Mouse (Mus musculus) embryonic facial prominence, embryonic 14.5 days (tissue): ENCODE results near the gene Arntl. TPM values are rescaled to one million over a fixed set of nuclear protein-coding genes. Genes with fewer than 3 reads are reported as not detected.
A peak's percentile ranks its signal among the peaks of the same experiment; 100 is the strongest.

Experiments used
- ATAC-seq: fragments of 200-750 bp; cut with Nextera tagmentation; 2 replicates; pipeline ENCODE4 v1.8.0; 2017; ENCODE audit warnings: low read depth, moderate number of reproducible peaks, moderate TSS enrichment
- DNase-seq: peaks from one replicate; pipeline ENCODE4 v3.0.0-alpha.2; 2015; ENCODE audit warnings: low spot score
- H3K27ac ChIP-seq: fragments of 300-500 bp; sonication (generic); replicated peaks from 2 replicates; pipeline ENCODE4 v1.5.1; 2014; ENCODE audit warnings: low read depth, mild to moderate bottlenecking, low read length, moderate library complexity
- H3K27me3 ChIP-seq: fragments of 300-500 bp; sonication (generic); replicated peaks from 2 replicates; pipeline ENCODE4 v1.6.1; 2014; ENCODE audit warnings: low read length; ENCODE audit not compliant: control insufficient read depth, insufficient read depth
- H3K36me3 ChIP-seq: fragments of 300-500 bp; sonication (generic); 2 replicates; pipeline ENCODE4 v1.6.1; 2014; ENCODE audit warnings: low read length, mixed read lengths; ENCODE audit not compliant: control insufficient read depth, insufficient read depth
- H3K4me1 ChIP-seq: fragments of 300-500 bp; sonication (generic); 2 replicates; pipeline ENCODE4 v1.6.1; 2014; ENCODE audit warnings: antibody characterized with exemption, low read length; ENCODE audit not compliant: control insufficient read depth, insufficient read depth
- H3K4me2 ChIP-seq: fragments of 300-500 bp; sonication (generic); 2 replicates; pipeline ENCODE4 v1.6.1; 2014; ENCODE audit warnings: low read depth, mild to moderate bottlenecking, low read length, moderate library complexity, mixed read lengths
- H3K4me3 ChIP-seq: fragments of 300-500 bp; sonication (generic); 2 replicates; pipeline ENCODE4 v1.5.1; 2014; ENCODE audit warnings: low read depth, mild to moderate bottlenecking, low read length
- H3K9ac ChIP-seq: fragments of 300-500 bp; sonication (generic); 2 replicates; pipeline ENCODE4 v1.6.1; 2014; ENCODE audit warnings: low read depth, mild to moderate bottlenecking, low read length, moderate library complexity, mixed read lengths
- H3K9me3 ChIP-seq: fragments of 300-500 bp; sonication (generic); 2 replicates; pipeline ENCODE4 v1.6.1; 2016; ENCODE audit warnings: low read length; ENCODE audit not compliant: control insufficient read depth
- WGBS: fragments of 180-500 bp; shearing (Covaris S2); extraction: QIAGEN DNeasy Blood & Tissue Kit; methylation state at CpG from one replicate; pipeline ENCODE4 v1.1.7; 2014; 5-methylcytosine and 5-hydroxymethylcytosine counted together
- polyA plus RNA-seq: library from polyadenylated mRNA; unstranded; fragments of >200 nt; fragmentation: Nextera tagmentation; extraction: Ambion mirVana; gene quantifications from 2 replicates; pipeline ENCODE4 v1.2.1, GENCODE M21; 2014

The Arntl gene
- polyA plus RNA-seq, 1 experiment from 2014 or later, result 9.6 TPM

DNA sequence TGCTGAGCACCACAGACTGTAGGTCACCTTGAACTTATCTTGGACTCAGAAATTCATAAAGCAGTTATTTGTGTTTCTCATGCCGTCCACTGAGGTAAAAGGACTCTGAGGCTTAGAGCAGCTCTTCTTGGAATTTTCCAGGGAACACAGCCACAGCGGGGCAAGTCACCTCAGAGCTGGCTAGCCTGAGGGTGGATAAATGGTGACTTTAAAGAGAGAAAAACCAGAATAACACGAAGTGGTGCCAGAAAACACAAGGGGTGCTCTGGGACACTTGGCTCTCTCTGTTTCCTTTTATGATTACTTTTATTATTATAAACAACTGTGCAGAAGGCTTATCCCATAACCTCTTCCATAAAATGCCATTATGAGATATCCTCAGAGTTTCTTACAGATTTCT, 11.1 kb upstream of the Arntl start:
- no peak overlapping the region for H3K4me2 ChIP-seq
- H3K4me1 ChIP-seq, result no peaks in the 10 kb centered on the region
- no peaks in the 10 kb centered on the region for H3K36me3 ChIP-seq
- WGBS, result 58% methylated on average over 3 of the region's 3 CpGs
- DNase-seq, result no peak
- no peak for ATAC-seq
- no peak overlapping the region for H3K27ac ChIP-seq
- H3K9ac ChIP-seq, result no peak overlapping the region
- H3K9me3 ChIP-seq, result no peaks in the 10 kb centered on the region
- H3K4me3 ChIP-seq, result no peak overlapping the region
- no peaks in the 10 kb centered on the region for H3K27me3 ChIP-seq

DNA sequence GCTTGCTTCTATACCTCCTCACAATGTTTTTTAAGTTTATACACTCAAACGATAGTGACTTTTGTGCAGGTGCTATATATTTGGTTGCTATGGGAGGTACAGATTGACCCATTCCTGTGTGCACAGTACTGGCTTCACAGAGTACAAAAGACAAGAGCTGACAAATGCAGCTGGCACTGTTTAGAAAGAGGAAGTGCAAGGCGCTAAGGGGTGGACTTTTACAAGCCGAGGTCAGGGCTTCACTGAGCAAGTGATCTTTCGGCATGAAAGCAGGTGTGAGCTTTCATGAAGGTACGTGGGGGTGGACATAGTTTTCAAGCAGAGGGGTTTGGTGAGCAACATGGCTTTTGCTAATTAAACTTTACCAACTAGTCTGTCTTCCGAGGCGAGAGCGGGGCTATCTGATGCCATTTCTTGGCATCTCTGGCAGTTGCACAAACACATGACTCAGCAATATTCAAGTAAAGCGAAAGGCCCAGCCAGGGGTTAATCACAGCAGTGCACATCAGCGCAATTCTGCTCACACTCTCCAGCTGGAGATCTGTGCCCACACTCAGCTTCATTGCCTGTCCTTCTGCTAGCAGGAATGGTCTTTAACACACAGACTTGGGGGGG, 10.0 kb upstream of the Arntl start:
- 37% methylated on average over 9 of the region's 10 CpGs for WGBS
- peak; percentile 14 for DNase-seq
- H3K27ac ChIP-seq, result no peak overlapping the region
- no peak for ATAC-seq
- H3K9me3 ChIP-seq, result no peaks in the 10 kb centered on the region
- no peak overlapping the region for H3K4me2 ChIP-seq
- H3K4me3 ChIP-seq, result no peak overlapping the region
- H3K27me3 ChIP-seq, result no peaks in the 10 kb centered on the region
- peaks cover 6% of the 10 kb centered on the region; the same call in 1 of the 2 replicates for H3K4me1 ChIP-seq
- no peaks in the 10 kb centered on the region for H3K36me3 ChIP-seq
- no peak overlapping the region for H3K9ac ChIP-seq

DNA sequence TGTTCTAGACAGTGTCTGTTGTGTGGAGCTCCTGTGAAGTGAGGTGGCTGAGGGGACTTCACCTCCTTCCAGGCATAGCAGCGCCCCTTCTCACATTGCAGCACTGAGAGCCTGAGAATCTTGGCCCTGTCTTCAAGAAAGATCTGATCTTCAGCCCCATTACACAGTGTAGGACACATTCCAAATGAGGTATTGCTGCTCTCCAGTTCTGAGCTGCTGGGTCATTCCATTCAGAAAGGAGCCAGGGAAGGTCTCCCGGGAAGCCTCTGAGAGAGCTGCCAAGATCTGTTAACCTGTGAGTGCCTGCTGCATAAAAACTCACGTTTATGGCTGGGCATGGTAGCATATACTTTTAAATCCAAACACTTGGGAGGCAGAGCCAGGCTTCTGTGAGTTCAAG, 5.7 kb upstream of the Arntl start:
- peak; percentile 76 for DNase-seq
- no peak overlapping the region for H3K4me3 ChIP-seq
- peaks cover 12% of the 10 kb centered on the region for H3K4me1 ChIP-seq
- no peaks in the 10 kb centered on the region for H3K36me3 ChIP-seq
- no peak overlapping the region for H3K27ac ChIP-seq
- H3K9ac ChIP-seq, result no peak overlapping the region
- WGBS, result 32% methylated on average over 3 of the region's 3 CpGs
- H3K27me3 ChIP-seq, result peaks cover 9% of the 10 kb centered on the region
- ATAC-seq, result peak; percentile 67; the same call in 1 of the 2 replicates
- H3K9me3 ChIP-seq, result no peaks in the 10 kb centered on the region
- H3K4me2 ChIP-seq, result no peak overlapping the region

DNA sequence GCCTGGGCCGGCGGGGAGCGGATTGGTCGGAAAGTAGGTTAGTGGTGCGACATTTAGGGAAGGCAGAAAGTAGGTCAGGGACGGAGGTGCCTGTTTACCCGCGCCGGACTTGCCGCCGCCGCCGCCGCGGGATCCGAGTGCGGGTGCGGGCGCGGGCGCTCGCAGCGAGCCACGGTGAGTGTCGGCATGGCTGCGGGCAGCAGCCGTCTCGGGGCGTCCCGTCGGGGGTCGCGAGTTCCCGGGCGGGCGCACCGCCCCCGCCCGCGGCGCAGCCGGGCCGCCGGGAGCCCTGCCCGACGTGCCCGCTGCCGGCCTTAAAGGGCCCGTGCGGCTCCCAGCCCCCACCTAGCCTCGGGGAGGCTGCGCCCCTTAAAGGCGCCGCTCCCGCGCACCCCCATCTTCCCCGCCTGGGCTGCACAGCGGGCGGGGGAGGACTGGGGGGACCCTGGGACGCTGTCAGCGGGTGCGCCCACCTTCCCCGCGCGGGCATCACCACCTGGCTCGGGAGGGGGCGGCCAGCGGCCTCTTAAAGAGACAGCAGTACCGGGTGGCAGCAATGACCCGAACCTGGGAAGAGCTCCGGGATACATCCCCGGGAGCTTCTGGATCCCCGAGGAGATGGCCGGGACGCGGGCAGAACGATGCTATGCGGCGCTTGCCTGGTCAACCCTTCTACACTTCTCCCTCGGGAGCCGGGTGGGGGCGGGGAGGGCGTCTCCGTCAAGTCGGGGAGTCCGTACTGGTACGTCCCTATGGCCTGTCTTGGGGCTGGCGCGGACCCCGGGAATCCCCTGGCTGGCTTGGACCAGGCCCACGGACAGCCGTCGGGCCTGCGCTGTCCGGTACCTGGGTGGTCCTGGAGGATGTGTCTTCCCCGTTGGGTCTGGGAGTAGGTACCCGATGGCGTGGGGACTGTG, 464 bp downstream of the Arntl start:
- H3K4me3 ChIP-seq, result peak overlapping the region; percentile 74
- peaks cover 13% of the 10 kb centered on the region for H3K4me1 ChIP-seq
- H3K4me2 ChIP-seq, result peak overlapping the region; percentile 81
- WGBS, result under 1% methylated on average over 32 of the region's 98 CpGs
- H3K36me3 ChIP-seq, result no peaks in the 10 kb centered on the region
- DNase-seq (no peak), ATAC-seq (peak; percentile 50)
- H3K27ac ChIP-seq, result no peak overlapping the region; the same call in 1 of the 2 replicates
- H3K27me3 ChIP-seq, result peaks cover 40% of the 10 kb centered on the region
- no peaks in the 10 kb centered on the region for H3K9me3 ChIP-seq
- H3K9ac ChIP-seq, result peak overlapping the region; percentile 71

DNA sequence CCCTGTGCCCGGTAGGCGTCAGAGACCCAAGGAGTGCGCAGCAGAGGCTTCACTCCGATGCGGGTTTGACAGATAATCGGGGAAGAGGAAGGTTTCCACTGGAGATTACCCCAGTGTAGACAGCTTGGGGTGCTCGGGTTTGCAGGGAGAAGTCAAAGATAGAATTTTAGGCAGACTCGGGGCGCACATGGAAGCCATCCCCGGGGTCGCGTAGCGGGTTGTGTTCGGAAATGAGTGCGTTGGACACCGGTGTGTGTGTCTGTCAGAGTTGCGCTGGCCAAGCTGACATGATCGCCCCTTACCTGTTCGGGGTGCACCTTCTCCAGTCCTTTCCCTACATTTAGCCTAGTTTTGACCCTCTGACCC, 1.1 kb downstream of the Arntl start:
- DNase-seq (no peak), ATAC-seq (no peak)
- H3K4me3 ChIP-seq, result peak overlapping the region; percentile 74
- WGBS, result 2% methylated on average over 19 of the region's 19 CpGs
- H3K27ac ChIP-seq, result no peak overlapping the region
- peaks cover 40% of the 10 kb centered on the region for H3K27me3 ChIP-seq
- H3K9ac ChIP-seq, result peak overlapping the region; percentile 71
- H3K4me1 ChIP-seq, result peaks cover 13% of the 10 kb centered on the region
- H3K9me3 ChIP-seq, result no peaks in the 10 kb centered on the region
- no peaks in the 10 kb centered on the region for H3K36me3 ChIP-seq
- peak overlapping the region; percentile 81 for H3K4me2 ChIP-seq

DNA sequence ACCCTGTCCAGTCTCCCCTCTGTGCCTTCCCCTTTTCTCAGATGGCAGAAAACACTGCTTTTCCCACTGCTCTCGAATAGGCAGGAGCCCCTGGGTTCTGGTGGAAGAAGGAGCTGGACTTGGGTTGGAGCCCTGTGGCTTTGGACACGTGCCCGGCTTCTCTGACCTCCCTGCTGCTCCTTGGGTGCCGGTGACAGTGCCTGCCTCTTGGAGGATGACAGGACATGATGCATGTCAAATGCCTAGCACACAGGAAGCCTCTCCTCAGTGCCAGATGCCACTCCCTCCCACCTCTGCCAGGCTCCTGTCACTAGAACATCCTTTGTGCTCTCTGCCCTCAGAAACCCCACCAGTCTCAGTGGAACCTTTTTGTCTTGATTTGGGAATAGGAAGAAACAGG, 3.2 kb downstream of the Arntl start:
- no peak for ATAC-seq
- Histone ChIP-seq H3K9me3 (no peaks in the 10 kb centered on the region), H3K27me3 (peaks cover 40% of the 10 kb centered on the region), H3K27ac (no peak overlapping the region), H3K36me3 (no peaks in the 10 kb centered on the region), H3K9ac (no peak overlapping the region), H3K4me1 (peaks cover 13% of the 10 kb centered on the region), H3K4me3 (no peak overlapping the region), H3K4me2 (no peak overlapping the region)
- no peak for DNase-seq
- 31% methylated on average over 4 of the region's 4 CpGs for WGBS

DNA sequence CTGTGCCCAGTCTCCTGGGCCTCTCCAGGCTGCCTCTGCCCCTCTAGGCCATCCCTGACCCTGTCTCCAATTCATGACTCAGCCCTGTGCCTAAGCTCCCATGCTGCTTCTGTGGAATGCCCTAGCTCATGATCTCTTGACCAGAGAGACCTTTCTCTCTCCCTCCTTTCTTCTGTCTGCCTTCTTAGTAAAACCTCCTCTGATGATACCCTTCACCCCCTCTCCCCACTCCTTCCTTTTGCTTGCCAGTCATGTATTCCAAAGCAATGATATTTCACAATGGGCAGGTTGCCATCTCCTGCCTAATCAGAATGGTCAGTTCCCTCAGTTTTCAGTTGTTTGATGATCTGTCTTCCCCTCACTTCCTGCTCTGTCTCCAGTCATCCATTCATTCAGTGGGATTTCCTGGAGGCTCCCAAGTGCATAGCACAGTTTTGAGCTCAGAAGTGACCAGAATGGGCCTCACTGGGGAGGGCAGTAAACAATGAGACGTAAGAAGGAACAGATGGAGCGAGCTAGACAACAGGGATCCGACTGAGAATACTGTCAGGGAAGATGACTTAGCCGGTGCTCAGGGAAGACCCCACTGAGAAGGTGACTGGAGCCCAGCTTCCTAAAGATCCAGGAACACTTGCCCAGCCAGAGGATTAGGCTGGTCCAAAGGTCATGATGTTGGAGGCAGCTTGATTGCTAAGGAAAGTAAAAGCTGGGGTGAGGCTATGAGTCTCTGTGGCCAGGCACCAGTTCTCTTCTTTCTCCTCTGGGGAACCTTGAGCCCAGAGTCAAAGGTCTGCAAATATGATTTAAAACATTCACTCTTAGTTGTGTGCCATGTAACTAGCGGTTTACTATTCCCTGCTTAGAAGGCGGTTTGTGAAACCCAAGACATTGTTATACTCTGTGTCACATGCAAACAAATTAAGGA, 7.2 kb downstream of the Arntl start:
- Histone ChIP-seq H3K4me3 (no peak overlapping the region), H3K9me3 (no peaks in the 10 kb centered on the region), H3K27me3 (peaks cover 16% of the 10 kb centered on the region), H3K27ac (no peak overlapping the region), H3K36me3 (no peaks in the 10 kb centered on the region), H3K4me2 (no peak overlapping the region), H3K9ac (no peak overlapping the region), H3K4me1 (no peaks in the 10 kb centered on the region)
- DNase-seq, result no peak
- 44% methylated on average over 6 of the region's 6 CpGs for WGBS
- ATAC-seq, result no peak

DNA sequence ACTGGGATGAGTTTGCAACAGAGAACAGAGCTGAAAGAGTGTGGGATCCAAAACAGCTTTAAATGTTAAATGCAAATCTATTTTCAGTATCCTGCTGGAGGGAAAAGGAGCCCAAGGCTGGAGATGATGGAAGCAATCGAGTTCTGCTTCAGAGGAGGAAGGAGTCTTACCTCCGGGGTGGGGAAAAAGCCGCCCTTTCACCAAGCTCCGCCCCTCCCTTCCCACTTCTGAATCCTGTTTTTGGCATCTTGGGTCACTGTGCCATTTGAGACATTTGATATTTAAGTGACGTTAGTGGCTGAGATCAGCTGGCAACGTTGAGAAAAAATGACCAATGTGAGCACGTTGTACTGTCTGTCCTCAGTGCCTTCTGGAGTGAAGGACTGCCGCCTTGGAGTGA, 8.9 kb downstream of the Arntl start:
- no peaks in the 10 kb centered on the region for H3K36me3 ChIP-seq
- H3K9me3 ChIP-seq, result no peaks in the 10 kb centered on the region
- H3K27ac ChIP-seq, result no peak overlapping the region
- DNase-seq (no peak), ATAC-seq (no peak)
- H3K27me3 ChIP-seq, result no peaks in the 10 kb centered on the region; the same call in 1 of the 2 replicates
- H3K9ac ChIP-seq, result no peak overlapping the region
- no peak overlapping the region for H3K4me3 ChIP-seq
- no peaks in the 10 kb centered on the region for H3K4me1 ChIP-seq
- 46% methylated on average over 8 of the region's 8 CpGs for WGBS
- H3K4me2 ChIP-seq, result no peak overlapping the region
